Mouse (Mus musculus) frontal cortex, adult 2 months (tissue): ENCODE measurements at regions not wholly inside any gene's neighbourhood (a gene's known extent, or its start where the extent isn't known, plus 50 kb on each side); places are given as distances from the start of the nearest gene placed in this dataset.

Experiments used
- DNase-seq, 2 experiments: peaks; one replicate each; pipeline ENCODE4 v3.0.0; 2022; ENCODE audit warnings: low spot score in 1 of 2; ENCODE audit errors: extremely low spot score in 1 of 2

GRCm38 (mm10) chr11:38224300-38224699, 988.5 kb upstream of the Tenm2 start:
- no peak for DNase-seq

GRCm38 (mm10) chr11:38203347-38203746, 967.6 kb upstream of the Tenm2 start:
- no peak for DNase-seq

- no peak for DNase-seq
Measured at GRCm38 (mm10) chr11:38201136-38201741, 965.5 kb upstream of the Tenm2 start.

- peak; percentile 3 to 16 for DNase-seq
Measured at GRCm38 (mm10) chr11:38193719-38194118, 958.0 kb upstream of the Tenm2 start.

GRCm38 (mm10) chr11:38191895-38192547, 956.3 kb upstream of the Tenm2 start:
- no peak for DNase-seq

GRCm38 (mm10) chr11:38191437-38191836, 955.7 kb upstream of the Tenm2 start:
- DNase-seq = no peak

- DNase-seq = no peak
Measured at GRCm38 (mm10) chr11:38170721-38171120, 935.0 kb upstream of the Tenm2 start.

- DNase-seq = peak in 1 of 2 experiments; percentile 10
Measured at GRCm38 (mm10) chr11:38158310-38158709, 922.5 kb upstream of the Tenm2 start.

- no peak for DNase-seq
Measured at GRCm38 (mm10) chr11:38156944-38157343, 921.2 kb upstream of the Tenm2 start.

GRCm38 (mm10) chr11:38155706-38156105, 919.9 kb upstream of the Tenm2 start:
- DNase-seq = no peak

- DNase-seq = no peak
Measured at GRCm38 (mm10) chr11:38143436-38143835, 907.7 kb upstream of the Tenm2 start.

GRCm38 (mm10) chr11:38128851-38129250, 893.1 kb upstream of the Tenm2 start:
- DNase-seq = no peak

- DNase-seq = no peak
Measured at GRCm38 (mm10) chr11:38123789-38124330, 888.1 kb upstream of the Tenm2 start.

- no peak for DNase-seq
Measured at GRCm38 (mm10) chr11:38122474-38122873, 886.7 kb upstream of the Tenm2 start.

- no peak for DNase-seq
Measured at GRCm38 (mm10) chr11:38121051-38121616, 885.4 kb upstream of the Tenm2 start.

GRCm38 (mm10) chr11:38117741-38118140, 882.0 kb upstream of the Tenm2 start:
- DNase-seq = no peak

GRCm38 (mm10) chr11:38092202-38092601, 856.4 kb upstream of the Tenm2 start:
- no peak for DNase-seq

- no peak for DNase-seq
Measured at GRCm38 (mm10) chr11:38075171-38075732, 839.5 kb upstream of the Tenm2 start.

GRCm38 (mm10) chr11:38069635-38070034, 833.9 kb upstream of the Tenm2 start:
- DNase-seq = peak in 1 of 2 experiments; percentile 14

GRCm38 (mm10) chr11:38067682-38068081, 831.9 kb upstream of the Tenm2 start:
- peak; percentile 4 to 8 for DNase-seq

GRCm38 (mm10) chr11:38066091-38066490, 830.3 kb upstream of the Tenm2 start:
- DNase-seq = no peak
